Mouse (Mus musculus) embryo, embryonic 10.5 days (tissue): ENCODE measurements around the gene Rundc3a.
"Not testable (repeated sequence)": the region's sequence is repeated elsewhere in the genome, so short reads cannot be mapped to it uniquely, and the experiment has no call there.

Experiments
- DNase-seq: peaks from one replicate; pipeline ENCODE4 v3.0.0-alpha.2; 2015; ENCODE audit warnings: low spot score

Rundc3a gene

GRCm38 (mm10) chr11:102409795-102410330, 16.7 kb downstream of the Rundc3a start:
- no peak for DNase-seq

- not testable (repeated sequence) for DNase-seq
These were observed 17.1 kb downstream of the Rundc3a start for GRCm38 (mm10) chr11:102410345-102410744.

GRCm38 (mm10) chr11:102411061-102411460, 17.9 kb downstream of the Rundc3a start:
- no peak for DNase-seq

- DNase-seq = peak; percentile 97
These were observed 18.5 kb downstream of the Rundc3a start for GRCm38 (mm10) chr11:102411704-102412103.

GRCm38 (mm10) chr11:102413059-102413458, 19.9 kb downstream of the Rundc3a start:
- DNase-seq = no peak

- DNase-seq = no peak
These were observed 22.0 kb downstream of the Rundc3a start for GRCm38 (mm10) chr11:102415034-102415802.

GRCm38 (mm10) chr11:102417160-102417559, 24.0 kb downstream of the Rundc3a start:
- DNase-seq = no peak

GRCm38 (mm10) chr11:102418887-102419286, 25.7 kb downstream of the Rundc3a start:
- DNase-seq = no peak

GRCm38 (mm10) chr11:102421559-102421958, 28.4 kb downstream of the Rundc3a start:
- no peak for DNase-seq

- DNase-seq = no peak
These were observed 31.5 kb downstream of the Rundc3a start for GRCm38 (mm10) chr11:102424666-102425065.

- DNase-seq = no peak
These were observed 32.5 kb downstream of the Rundc3a start for GRCm38 (mm10) chr11:102425555-102426316.

GRCm38 (mm10) chr11:102428981-102429540, 35.9 kb downstream of the Rundc3a start:
- DNase-seq = no peak

GRCm38 (mm10) chr11:102429551-102429950, 36.3 kb downstream of the Rundc3a start:
- no peak for DNase-seq

GRCm38 (mm10) chr11:102430121-102431017, 37.2 kb downstream of the Rundc3a start, which contains the start of gene Grn:
TSS of gene Grn (plus strand) at chr11:102430315.
- DNase-seq = peak; percentile 97

- DNase-seq = peak; percentile 94
These were observed 37.9 kb downstream of the Rundc3a start for GRCm38 (mm10) chr11:102431018-102431645.

- no peak for DNase-seq
These were observed 38.5 kb downstream of the Rundc3a start for GRCm38 (mm10) chr11:102431728-102432114.

- DNase-seq = no peak
These were observed 39.1 kb downstream of the Rundc3a start for GRCm38 (mm10) chr11:102432115-102432843.

GRCm38 (mm10) chr11:102432896-102433295, 39.7 kb downstream of the Rundc3a start:
- no peak for DNase-seq

- no peak for DNase-seq
These were observed 40.7 kb downstream of the Rundc3a start for GRCm38 (mm10) chr11:102433866-102434265.

- DNase-seq = peak; percentile 97
These were observed 41.2 kb downstream of the Rundc3a start for GRCm38 (mm10) chr11:102434406-102434805.
